Mouse (Mus musculus) CH12F3 (cell line): ENCODE data around the gene Plaur.

Experiments
- in situ Hi-C: fragments of 300-500 bp; cut with MboI; formaldehyde crosslinking; loops from 2 replicates; pipeline ENCODE4 v1.14.3; 2020; ENCODE audit warnings: low sequenced_read_pairs

Plaur gene

DNA sequence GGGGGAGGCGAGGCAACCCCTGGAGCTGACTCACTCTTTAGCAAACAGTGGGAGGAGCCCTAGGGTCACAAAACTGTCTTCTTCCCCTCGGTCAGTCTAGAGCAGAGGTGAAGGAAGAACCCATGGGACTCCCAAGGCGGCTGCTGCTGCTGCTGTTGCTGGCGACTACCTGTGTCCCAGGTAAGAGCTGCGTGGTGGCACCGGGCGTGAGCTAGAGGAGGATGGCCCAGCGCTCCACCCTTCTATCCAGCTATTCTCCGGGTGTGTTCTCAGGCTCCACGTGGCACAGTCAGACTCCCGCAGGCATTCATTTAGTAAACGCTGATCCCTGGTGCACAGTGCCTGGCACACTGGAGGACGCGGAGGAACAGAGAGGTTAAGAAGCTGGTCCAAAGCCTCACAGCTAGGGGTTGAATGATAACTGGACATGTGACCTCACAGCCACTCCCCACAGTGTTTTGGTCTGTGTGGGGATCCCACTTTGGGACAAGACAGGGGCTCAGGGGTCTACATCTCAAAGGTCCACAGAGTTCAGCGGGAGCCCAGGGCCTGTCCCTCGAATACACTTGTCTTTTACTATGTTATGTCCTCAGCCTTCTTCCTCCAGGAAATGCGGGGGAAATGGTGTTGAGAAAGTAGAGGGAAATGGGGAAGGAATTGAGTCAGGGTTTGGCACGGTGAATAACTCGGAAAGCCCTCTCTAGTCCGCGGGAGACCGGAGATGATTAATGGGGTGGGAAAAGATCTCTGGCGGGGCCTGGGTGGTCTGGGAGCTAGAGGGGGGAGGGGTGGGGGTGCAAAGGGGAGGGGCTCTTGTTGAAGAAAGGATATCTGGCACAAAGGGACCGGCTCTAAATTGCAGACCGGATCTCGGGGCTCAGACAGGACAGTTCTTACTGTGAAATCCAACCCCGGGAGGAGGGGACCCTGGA, at the start of gene Plaur:
TSS of gene Plaur (plus strand) at position 97 of the 932 bp plus-strand sequence.
- in situ Hi-C loops = no loop called here

DNA sequence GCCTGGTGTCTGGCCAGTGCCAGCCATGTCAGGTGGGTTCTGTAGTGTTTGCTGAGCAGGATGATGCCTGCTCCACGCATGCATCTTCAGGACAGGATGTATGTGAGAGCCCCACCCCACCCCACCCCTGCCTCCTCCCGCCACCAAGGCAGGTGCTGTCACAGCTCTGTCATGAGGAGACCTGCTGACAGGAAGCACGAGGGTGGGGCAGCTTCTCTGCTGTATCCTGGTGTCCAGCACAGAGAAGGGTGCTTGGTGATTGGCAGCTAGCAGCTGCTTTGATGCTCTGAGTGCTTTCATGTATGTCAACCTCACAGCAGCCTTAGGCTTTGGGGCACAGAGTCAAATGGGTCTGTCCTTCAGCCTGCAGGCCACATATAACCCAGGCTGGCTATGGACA, 48.7 kb upstream of the Plaur start:
- in situ Hi-C loops = no loop called here

DNA sequence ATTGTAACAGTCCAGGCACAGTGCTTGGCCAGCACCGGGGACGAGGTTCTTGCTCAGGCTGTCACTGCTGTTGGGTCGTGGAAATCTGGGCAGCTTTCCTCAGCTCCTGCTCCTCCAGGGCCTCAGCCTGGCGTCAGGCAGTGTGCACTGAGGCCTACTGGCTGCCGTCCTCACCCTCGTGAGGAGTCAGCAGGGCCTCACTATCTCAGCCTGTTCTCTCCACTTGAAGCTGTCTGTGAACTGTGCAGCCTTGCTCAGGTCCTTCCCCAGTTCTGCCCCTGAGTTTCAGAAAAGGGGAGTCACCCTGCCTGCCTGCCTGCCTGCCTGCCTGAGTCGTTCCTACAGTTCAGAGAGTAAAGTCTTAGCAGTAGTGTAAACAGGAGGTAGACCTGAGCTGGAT, 47.0 kb upstream of the Plaur start:
- in situ Hi-C loops = no loop called here

DNA sequence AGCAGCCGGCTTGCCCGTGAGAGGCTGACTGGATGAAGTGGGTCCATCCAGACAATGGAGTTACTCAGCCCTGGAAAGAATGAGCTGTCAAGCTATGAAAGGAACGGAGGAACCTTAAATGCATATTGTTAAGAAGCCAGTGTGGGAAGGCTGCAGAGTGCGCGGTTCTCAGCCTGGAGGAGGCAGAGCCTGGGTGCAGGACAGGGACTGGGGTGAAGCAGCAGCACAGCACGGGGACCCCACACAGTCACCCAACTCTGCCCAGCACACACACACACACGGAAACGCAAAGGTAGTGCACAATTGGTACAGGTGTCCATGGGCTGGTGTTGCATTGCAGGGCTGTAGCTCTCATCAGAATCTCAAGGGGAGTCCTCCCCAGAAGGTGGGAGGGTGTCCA, 42.7 kb upstream of the Plaur start:
- in situ Hi-C loops = no loop called here

DNA sequence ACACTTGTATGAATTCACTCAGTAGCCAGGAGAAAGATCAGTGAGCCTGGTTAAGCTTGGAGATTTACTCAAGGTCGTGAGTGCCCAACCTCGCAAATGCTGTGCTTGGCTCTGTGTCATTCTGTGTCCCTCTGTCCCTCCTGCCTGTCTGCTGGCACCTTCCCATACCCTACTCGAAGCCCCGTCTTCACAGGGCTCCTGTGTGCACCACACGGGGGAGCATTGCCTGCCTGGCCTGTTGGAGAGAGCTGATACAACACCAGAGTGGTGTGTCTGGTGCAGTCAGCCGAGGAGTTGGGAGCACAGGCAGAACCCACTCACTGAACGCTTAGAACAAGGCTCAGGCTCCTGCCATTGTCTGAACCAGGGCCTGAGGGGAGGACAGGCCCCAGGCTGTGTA, 40.6 kb upstream of the Plaur start:
- in situ Hi-C loops = no loop called here

DNA sequence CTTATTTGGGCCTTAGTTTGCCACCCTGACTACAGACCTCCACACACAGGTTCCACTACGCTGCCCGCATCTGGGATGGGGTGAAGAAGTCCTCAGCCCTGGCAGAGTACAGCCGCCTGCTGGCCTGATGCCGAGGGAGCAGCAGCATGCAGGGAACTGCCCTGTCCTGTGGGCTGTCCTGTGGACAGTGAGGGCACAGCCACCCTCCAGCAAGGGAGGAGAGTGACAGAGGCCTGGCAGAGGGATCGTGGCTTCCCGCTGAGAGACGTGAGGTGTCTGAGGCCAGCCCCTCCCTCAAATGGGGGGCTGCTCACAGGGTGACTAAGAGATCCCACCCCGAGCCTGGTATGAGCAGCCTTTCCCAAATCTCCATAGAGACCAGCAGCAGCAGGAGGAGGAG, 40.0 kb upstream of the Plaur start:
- in situ Hi-C loops = no loop called here

DNA sequence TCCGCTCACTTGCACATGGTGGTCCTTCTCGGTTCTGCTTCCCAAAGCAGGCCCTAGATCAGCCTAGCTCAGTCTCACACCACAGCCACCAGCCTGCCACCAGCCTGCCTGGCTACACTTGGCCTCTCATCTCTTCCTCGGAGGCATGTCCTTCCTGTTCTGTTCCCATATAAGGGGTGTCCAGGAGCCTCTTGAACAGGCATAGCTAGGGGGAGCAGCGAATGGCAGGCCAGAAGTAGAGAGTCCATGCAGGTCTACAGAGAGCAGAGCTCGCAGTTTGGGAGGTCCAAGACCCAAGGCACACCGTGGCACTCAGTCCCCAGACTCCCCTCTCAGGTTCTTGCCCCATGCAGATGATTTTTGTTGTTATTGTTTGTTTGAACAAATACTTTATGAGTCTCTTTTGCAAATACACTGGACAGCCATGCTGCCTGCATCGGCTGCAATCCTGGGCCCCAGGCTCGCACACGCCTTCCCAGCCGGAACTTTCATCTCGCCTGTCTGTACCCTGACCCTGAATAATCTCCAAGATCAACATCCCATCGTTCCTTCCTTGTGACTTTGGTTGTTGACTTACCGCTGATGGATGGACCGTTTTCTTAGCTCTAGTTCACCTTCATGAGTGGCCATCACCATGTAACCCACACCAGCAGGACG, 39.0 kb upstream of the Plaur start:
- in situ Hi-C loops = no loop called here

DNA sequence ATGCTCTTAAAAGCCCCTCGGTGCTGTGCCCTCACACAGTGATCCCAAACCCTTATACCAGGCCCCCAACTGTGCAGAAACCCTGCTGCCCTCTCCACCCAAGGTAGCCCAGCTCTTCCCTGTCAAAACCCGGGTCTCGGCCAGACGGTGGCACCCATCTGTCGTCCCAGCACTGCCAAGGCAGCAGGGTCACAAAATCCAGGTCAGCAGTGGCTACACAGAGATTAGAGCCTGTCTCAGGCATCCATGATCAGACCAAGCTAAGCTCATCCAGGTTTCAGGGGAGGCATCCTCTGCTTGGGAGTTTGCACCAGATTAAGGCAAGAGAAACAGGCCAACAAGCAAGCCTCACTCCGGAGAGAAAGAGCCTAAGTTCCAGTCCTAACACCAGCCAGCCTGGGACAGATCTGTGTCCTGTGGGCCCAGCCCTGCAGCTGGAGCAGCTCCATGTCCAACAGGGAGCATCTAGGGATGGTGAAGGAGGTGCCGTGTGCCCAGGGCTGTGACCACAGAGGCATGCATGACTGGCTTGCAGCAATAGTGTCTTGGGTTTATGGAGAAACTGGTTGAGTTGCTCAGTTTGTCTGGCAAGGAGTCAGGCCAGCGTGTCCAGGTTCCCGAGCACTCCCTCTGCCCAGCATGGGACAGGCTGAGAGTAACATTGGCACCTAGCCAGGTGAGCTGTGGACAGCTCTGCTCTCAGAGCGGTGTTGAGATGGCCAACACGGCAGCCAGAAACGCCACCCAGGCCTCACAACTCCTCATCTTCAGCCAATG, 38.1 kb upstream of the Plaur start:
- in situ Hi-C loops = no loop called here

DNA sequence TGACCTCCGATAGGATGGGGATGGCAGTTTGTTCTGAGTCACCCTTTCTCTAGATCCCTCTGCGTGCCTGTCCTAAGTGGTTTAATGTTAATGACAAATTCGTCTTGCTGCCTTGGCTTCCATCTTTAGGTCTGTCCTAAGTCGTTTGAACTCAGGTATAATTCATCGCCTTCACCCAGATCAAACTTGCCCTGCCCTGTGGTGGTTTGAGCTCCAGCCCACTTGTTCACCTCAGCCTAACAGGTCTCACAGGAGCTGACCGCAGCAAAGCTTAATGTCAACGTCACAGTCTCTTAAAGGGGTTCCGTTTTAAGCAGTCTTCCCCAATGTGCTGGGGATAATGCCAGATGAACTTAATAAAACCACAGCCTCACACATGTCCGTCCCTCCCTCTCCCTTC, 36.4 kb upstream of the Plaur start:
- in situ Hi-C loops = no loop called here

DNA sequence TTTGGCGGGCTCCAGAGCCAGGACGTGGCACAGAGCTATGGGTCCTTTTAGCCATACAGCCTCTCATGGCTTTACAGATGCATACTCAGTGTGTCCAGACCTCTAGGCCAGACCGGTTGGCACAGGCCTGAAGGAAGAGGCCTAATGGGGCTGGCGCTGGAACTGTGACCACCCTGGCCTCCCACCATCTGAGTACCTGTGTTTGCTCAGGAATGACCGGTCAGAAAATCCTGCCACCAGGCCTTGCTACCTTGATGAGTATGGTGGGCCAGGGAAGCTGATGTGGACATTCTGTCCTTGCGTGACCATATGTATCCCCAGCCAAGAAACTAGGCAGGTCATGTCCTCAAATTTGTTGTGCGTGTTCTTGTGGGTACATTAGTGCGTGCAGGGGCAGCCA, 35.1 kb upstream of the Plaur start:
- in situ Hi-C loops = no loop called here

DNA sequence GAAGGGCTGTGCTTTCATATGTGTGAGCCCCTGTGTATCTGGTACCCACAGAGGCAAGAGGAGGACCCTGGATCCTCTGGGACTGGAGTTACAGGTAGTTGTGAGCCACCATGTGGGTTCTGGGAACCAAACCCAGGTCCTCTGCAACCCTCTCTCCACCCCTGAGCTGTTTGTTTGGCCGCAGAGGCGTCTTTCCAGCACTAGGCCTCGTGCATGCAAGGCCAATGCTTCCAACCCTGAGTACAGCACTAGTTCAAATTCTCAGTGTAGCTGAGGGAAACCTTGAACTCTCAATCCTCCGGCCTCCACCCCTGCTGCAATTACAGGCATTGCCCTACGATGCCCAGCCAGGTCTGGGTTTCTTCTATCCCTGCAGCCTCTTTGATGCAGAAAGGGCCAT, 33.6 kb upstream of the Plaur start:
- in situ Hi-C loops = no loop called here

DNA sequence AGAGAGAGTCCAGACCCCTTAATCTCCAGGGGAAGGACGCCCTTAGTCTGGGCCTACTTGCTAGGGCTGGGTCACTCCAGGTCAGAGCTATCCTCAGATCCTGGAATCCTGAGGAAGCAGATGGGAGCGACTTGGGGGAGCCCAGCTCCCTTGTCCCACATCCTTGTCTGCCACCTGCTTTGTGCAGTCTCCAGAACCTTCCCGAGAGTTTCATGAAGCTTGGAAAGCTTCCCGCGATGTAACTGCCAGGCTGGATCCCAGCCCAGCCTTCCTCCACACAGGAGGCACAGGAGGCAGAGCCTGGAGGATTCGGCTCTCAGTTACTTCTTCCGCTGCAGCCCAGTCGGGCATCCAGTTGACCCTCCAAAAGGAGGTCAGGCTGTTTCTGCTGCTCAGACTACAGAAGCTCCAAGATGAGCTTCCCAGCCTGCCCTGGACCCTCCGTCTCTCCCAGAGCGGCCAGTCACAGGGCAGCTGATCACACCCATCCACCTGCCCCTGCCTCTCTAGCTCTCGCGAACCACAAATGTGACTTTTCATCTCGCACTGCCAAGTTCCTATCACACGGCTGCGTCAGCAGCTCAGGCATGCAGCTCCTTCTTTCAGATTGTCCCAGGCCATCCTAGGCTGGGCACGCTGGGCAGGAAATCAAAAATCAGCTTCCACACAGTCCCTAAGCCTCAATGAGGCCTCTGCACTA, 32.7 kb upstream of the Plaur start:
- in situ Hi-C loops = no loop called here

DNA sequence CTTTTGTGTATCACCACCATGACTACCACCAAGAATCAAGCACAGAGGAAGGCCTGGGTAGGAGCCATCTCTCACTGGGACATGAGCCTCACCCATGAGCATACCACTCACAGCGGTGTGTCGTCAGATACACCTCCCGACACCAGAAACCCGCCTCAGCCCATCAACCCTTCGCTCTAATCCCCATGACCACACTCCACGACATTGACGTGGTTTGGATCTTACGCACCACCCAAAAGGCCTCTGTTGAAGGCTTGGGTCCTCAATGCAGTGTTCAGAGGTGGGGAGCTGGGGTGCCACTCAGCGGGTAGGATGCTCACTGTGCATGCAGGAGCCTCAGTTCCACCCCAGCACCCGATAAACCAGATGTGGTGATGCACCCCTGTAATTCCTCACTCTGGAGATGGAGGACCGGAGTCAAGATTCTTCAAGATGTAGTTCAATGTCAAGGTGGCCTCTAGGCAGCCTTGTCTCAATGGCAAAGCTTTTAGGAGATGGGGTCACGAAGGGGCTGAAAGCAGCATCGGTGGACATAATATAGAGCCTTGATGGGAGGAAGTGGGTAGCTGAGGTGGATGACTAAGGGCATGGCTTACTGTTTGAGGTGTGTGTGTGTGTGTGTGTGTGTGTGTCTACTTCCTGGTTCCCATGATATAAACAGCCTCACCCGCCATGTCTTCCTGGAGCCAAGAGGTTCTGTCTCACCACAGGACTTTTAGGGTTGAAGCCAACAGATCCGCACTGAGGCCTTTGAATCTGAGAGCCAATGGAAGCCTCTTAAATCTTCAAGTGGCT, 31.5 kb upstream of the Plaur start:
- in situ Hi-C loops = no loop called here

DNA sequence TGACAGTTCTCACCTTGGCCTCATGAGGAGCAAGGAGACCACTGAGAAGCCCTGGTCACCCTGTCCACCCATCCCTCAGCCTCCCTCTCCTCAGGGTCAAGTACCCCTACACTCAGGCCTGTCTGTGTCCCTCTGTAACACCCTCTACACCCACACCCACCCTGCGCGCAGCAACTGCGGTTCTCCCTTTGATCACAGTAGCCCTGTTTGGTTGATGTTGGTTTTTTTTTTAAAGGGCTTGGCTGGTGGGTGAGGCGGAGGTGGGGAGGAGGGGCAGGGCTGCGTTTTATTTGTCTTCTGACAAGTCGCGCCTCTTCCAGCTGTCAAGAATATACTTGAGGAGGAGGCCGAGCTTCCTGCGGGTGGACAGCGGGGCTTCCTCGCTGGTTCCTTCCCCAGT, 30.6 kb upstream of the Plaur start:
- in situ Hi-C loops = no loop called here

DNA sequence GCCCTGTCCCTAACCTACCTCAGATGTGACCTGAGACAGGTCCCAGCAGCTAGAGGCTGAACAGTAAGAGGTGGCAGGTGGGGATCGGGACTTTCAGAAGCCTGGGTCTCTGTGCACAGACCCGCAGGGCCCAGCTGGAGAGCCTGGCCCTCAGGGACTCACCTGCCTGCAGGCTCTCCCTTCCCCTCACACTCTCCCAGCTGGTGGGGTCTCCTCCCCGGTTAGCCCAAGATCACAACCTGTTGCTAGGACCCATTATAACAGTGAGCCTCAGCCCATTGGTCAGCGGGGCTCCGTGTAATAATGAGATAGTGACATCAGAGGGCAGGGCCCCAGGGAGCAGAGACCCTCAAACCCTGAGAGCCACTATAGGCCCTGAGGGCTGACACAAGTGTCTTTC, 27.0 kb upstream of the Plaur start:
- in situ Hi-C loops = no loop called here

DNA sequence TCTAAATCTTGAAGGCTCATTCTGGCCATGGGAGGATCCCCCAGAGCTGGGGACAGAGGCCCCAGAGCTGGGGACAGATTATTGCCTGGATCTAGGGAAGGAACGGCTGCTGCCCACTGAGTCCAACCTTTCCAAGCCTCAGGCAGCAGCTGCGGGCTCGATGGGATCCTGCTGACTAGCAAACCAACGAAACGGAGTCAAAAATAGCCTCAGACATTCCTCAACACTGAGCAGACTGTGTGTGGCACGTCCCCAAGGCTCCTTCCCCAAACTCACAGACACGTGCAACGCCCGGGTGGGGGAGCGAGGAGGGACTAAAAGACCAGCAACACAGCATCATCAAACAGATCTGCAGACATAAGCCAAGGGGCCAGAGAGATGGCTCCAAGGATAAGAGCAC, 24.3 kb upstream of the Plaur start:
- in situ Hi-C loops = no loop called here

DNA sequence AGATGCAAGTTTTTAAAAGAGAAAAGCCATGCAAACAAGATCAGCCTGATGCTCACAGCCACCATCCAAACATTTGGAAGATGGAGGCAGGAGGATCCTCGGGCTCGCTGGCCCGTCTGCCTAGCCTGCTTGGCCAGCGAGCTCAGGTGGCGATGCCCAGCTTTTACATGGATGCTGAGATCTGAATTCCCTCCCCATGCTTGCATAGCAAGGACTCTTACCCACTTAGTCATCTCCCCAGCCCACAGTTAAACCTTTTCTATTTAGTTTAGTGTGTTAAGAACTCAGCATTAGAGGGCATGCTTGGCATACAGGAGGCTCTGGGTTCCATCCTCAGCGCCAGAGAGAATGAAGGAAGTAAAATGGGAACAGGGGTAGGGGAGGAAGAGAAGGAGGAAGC, 23.1 kb upstream of the Plaur start:
- in situ Hi-C loops = no loop called here

DNA sequence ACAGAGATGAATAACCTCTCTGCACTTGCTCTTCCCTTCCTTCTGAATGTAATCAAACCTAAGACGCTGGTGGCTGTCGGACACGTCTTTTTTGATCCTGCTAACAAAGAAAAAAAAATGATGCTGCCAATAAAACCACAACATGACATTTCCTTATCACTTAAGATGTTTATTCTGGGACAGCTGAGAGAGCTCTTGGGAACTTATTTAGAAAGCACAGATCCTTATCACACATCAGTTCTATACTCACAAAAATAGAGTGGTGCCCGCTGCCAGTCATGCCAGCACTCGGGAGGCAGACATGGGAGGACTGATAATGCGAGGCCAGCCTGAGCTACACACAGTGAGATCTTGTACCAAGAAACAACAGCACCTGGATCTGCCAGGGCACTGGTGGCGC, 22.4 kb upstream of the Plaur start:
- in situ Hi-C loops = no loop called here

DNA sequence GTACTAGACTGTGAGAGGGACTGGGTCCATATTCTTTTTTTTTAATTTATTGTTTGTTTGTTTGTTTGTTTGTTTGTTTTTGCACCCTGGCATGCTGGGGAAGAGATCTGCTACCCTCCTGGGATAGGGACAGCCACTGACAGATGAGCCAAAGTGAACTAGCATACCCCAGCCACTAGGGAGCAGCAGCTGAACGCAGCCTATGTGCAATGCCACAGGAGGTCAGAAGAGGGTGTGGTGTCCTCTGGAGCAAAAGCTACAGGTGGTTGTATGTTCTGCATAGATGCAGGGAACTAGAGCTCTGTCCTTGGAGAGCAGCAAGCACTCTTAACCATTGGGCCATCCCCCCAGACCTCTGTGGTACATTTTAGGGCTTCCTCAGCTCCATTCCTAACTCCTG, 20.5 kb upstream of the Plaur start:
- in situ Hi-C loops = no loop called here

DNA sequence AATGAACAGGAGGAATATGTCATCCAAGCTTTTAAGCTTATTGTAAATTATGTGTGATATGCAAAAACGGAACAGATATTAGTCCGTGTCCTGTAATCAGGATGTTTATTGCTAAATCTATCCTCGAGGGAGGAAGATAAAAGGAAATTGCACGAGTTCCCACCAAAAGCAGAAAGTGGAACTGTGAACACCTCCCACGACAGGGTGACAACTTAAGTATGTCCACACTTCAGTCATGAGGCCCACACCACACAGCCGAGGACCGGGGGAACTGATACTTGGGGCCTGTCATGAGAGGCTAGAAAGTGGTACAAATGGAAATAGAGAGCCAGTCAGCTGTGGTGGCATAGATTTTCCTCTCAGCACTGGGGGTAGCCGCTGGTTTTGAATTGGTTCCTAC, 20.0 kb upstream of the Plaur start:
- in situ Hi-C loops = no loop called here
